Comparison of ENCODE assay signal across 8 mouse cellular contexts in the genomic region with DNA sequence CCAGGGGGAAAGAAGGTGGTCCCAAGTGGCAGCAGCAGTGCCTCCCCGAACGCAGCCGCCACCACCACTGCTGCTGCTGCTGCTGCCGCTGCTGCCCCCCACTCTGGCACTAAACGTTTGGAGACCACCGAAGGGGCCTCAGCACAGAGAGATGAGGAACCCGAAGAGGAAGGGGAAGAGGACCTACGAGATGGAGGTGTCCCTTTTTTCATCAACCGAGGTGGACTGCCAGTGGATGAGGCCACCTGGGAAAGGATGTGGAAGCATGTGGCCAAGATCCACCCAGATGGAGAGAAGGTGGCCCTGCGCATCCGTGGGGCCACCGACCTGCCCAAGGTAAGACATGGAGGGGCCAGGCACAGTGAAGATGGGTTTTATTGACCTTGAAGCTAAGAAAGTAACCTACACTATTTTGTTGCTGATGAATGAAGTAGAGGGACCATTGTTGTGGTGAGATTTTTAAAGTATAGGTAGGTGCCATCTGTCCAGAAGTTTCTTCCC. TPM values are rescaled to one million over a fixed set of nuclear protein-coding genes. Genes with fewer than 3 reads are reported as not detected.
DNase-seq lines count a peak whose midpoint lies in the region; ATAC-seq lines count a peak whose summit lies in the region.

No protein-coding gene starts in this region.

- peaks cover 12% of the 10 kb centered on the region; the same call in 1 of the 2 replicates for H3K4me1 ChIP-seq in kidney, embryonic 14.5 days (ENCODE audit: control insufficient read depth, insufficient read depth, low read length)
- peaks cover 26% of the 10 kb centered on the region for H3K4me1 ChIP-seq in embryonic facial prominence, embryonic 15.5 days
- H3K4me1 ChIP-seq in intestine, embryonic 16.5 days (ENCODE audit: control insufficient read depth, insufficient read depth, low read length) = peaks cover 4% of the 10 kb centered on the region; the same call in 1 of the 2 replicates
- peaks cover 17% of the 10 kb centered on the region for H3K4me1 ChIP-seq in neural tube, embryonic 11.5 days (ENCODE audit: control insufficient read depth, insufficient read depth, low read length)

- H3K27ac ChIP-seq in kidney, embryonic 14.5 days (ENCODE audit: low read depth, low read length) = no peak overlapping the region
- no peak overlapping the region for H3K27ac ChIP-seq in embryonic facial prominence, embryonic 15.5 days (replicated peaks)
- no peak overlapping the region for H3K27ac ChIP-seq in intestine, embryonic 16.5 days (ENCODE audit: low read length)
- H3K27ac ChIP-seq in neural tube, embryonic 11.5 days (ENCODE audit: low read depth, low read length) = peak overlapping the region; percentile 99

- 20% methylated on average over 12 of the region's 12 CpGs for WGBS in kidney, embryonic 14.5 days
- 33% methylated on average over 12 of the region's 12 CpGs for WGBS in embryonic facial prominence, embryonic 15.5 days
- 21% methylated on average over 12 of the region's 12 CpGs for WGBS in intestine, embryonic 16.5 days
- 24% methylated on average over 12 of the region's 12 CpGs for WGBS in neural tube, embryonic 11.5 days

- no peaks in the 10 kb centered on the region for H3K9me3 ChIP-seq in kidney, embryonic 14.5 days (ENCODE audit: control insufficient read depth, low read length)
- no peaks in the 10 kb centered on the region for H3K9me3 ChIP-seq in embryonic facial prominence, embryonic 15.5 days (replicated peaks)
- H3K9me3 ChIP-seq in intestine, embryonic 16.5 days (ENCODE audit: control insufficient read depth, low read length) = no peaks in the 10 kb centered on the region
- no peaks in the 10 kb centered on the region for H3K9me3 ChIP-seq in neural tube, embryonic 11.5 days (ENCODE audit: control insufficient read depth, low read length)

- no peak for ATAC-seq in kidney, embryonic 14.5 days (ENCODE audit: low FRiP score, low TSS enrichment)
- no peak for ATAC-seq in embryonic facial prominence, embryonic 15.5 days (ENCODE audit: insufficient number of reproducible peaks, low FRiP score, low TSS enrichment, low read depth)
- ATAC-seq in intestine, embryonic 16.5 days = no peak
- ATAC-seq in neural tube, embryonic 11.5 days (ENCODE audit: insufficient read depth, low FRiP score, low TSS enrichment) = no peak

- no peak for DNase-seq in kidney, postnatal 10 days
- DNase-seq in neural tube, embryonic 11.5 days (ENCODE audit: low spot score) = no peak
- no peak for DNase-seq in ovary, postnatal 10 days (ENCODE audit: low spot score)
- no peak for DNase-seq in left cerebral cortex, postnatal 25 days (ENCODE audit: low spot score in 2 of 2)
- no peak for DNase-seq in thymus, postnatal 0 days (ENCODE audit: low spot score)

- peak overlapping the region; percentile 78 for H3K4me3 ChIP-seq in kidney, embryonic 14.5 days (ENCODE audit: low read length)
- H3K4me3 ChIP-seq in embryonic facial prominence, embryonic 15.5 days (replicated peaks) = peak overlapping the region; percentile 84
- H3K4me3 ChIP-seq in intestine, embryonic 16.5 days (ENCODE audit: low read length) = peak overlapping the region; percentile 78
- H3K4me3 ChIP-seq in neural tube, embryonic 11.5 days (ENCODE audit: low read depth, low read length) = peak overlapping the region; percentile 91

- peak overlapping the region; percentile 86; the same call in 1 of the 2 replicates for H3K9ac ChIP-seq in kidney, embryonic 14.5 days (ENCODE audit: low read depth, low read length)
- no peak overlapping the region for H3K9ac ChIP-seq in embryonic facial prominence, embryonic 15.5 days
- peak overlapping the region; percentile 79 for H3K9ac ChIP-seq in intestine, embryonic 16.5 days (ENCODE audit: low read depth, low read length)
- peak overlapping the region; percentile 98 for H3K9ac ChIP-seq in neural tube, embryonic 11.5 days (ENCODE audit: low read length)

- H3K27me3 ChIP-seq in kidney, embryonic 14.5 days (ENCODE audit: control insufficient read depth, insufficient read depth, low read length) = no peaks in the 10 kb centered on the region
- no peaks in the 10 kb centered on the region for H3K27me3 ChIP-seq in embryonic facial prominence, embryonic 15.5 days
- H3K27me3 ChIP-seq in intestine, embryonic 16.5 days (replicated peaks; ENCODE audit: control insufficient read depth, insufficient read depth, low read length) = no peaks in the 10 kb centered on the region
- H3K27me3 ChIP-seq in neural tube, embryonic 11.5 days (ENCODE audit: control insufficient read depth, insufficient read depth, low read length) = no peaks in the 10 kb centered on the region

- no peaks in the 10 kb centered on the region for H3K36me3 ChIP-seq in kidney, embryonic 14.5 days (ENCODE audit: control insufficient read depth, insufficient read depth, low read length)
- H3K36me3 ChIP-seq in embryonic facial prominence, embryonic 15.5 days = no peaks in the 10 kb centered on the region
- no peaks in the 10 kb centered on the region for H3K36me3 ChIP-seq in intestine, embryonic 16.5 days (ENCODE audit: control insufficient read depth, insufficient read depth, low read length)
- H3K36me3 ChIP-seq in neural tube, embryonic 11.5 days (ENCODE audit: control insufficient read depth, insufficient read depth, low read length) = peaks cover 2% of the 10 kb centered on the region; the same call in 1 of the 2 replicates

- peak overlapping the region; percentile 100 for H3K4me2 ChIP-seq in kidney, embryonic 14.5 days (replicated peaks; ENCODE audit: low read depth, low read length)
- peak overlapping the region; percentile 98 for H3K4me2 ChIP-seq in embryonic facial prominence, embryonic 15.5 days (replicated peaks)
- H3K4me2 ChIP-seq in intestine, embryonic 16.5 days (ENCODE audit: low read depth, low read length) = peak overlapping the region; percentile 100
- peak overlapping the region; percentile 84 for H3K4me2 ChIP-seq in neural tube, embryonic 11.5 days (ENCODE audit: low read depth)

- intact Hi-C loops in left cerebral cortex, postnatal 25 days (cut with DNase I) = loop anchor here (1.0 kb wide), 1 partner anchor 45 kb away; no protein-coding TSS in a partner anchor

RNA-seq across cellular contexts. Expression of a gene that starts 1.5 kb away (rescaled TPM):
- 8.4 and 9.6 TPM in 2 replicates for polyA plus RNA-seq in kidney, embryonic 14.5 days (2014; fragmentation: Nextera tagmentation; extraction: Ambion mirVana)
- polyA plus RNA-seq in embryonic facial prominence, embryonic 15.5 days (2015; fragmentation: Nextera tagmentation; extraction: Ambion mirVana) = 12.3 and 14.1 TPM in 2 replicates
- 5.5 and 6.0 TPM in 2 replicates for polyA plus RNA-seq in intestine, embryonic 16.5 days (2015; fragmentation: Nextera tagmentation; extraction: Ambion mirVana)
- 26.6 and 27.8 TPM in 2 replicates for polyA plus RNA-seq in neural tube, embryonic 11.5 days (2014; fragmentation: Nextera tagmentation; extraction: Ambion mirVana)
- 10 to 100 TPM; 37.1 to 41.6 TPM for total RNA-seq in left cerebral cortex, postnatal 25 days (2021)
- polyA plus RNA-seq in thymus, postnatal 0 days (2015; fragmentation: Nextera tagmentation; extraction: Ambion mirVana) = 1.3 and 1.5 TPM in 2 replicates

RNA-seq across cellular contexts. Expression of a gene that starts 46.2 kb away (rescaled TPM):
- polyA plus RNA-seq in kidney, embryonic 14.5 days (2014; fragmentation: Nextera tagmentation; extraction: Ambion mirVana) = 7.9 and 10.2 TPM in 2 replicates
- polyA plus RNA-seq in embryonic facial prominence, embryonic 15.5 days (2015; fragmentation: Nextera tagmentation; extraction: Ambion mirVana) = 12.1 and 12.4 TPM in 2 replicates
- polyA plus RNA-seq in intestine, embryonic 16.5 days (2015; fragmentation: Nextera tagmentation; extraction: Ambion mirVana) = 4.8 and 5.3 TPM in 2 replicates
- polyA plus RNA-seq in neural tube, embryonic 11.5 days (2014; fragmentation: Nextera tagmentation; extraction: Ambion mirVana) = 14.8 and 15.3 TPM in 2 replicates
- total RNA-seq in left cerebral cortex, postnatal 25 days (2021) = 10 to 100 TPM in 1 of 2 experiments, 1 to 10 TPM in 1; 8.9 to 12.4 TPM
- polyA plus RNA-seq in thymus, postnatal 0 days (2015; fragmentation: Nextera tagmentation; extraction: Ambion mirVana) = 3.4 and 3.7 TPM in 2 replicates

RNA-seq across cellular contexts. Expression of a gene that starts 54.1 kb away (rescaled TPM):
- not detected in 2 replicates for polyA plus RNA-seq in kidney, embryonic 14.5 days (2014; fragmentation: Nextera tagmentation; extraction: Ambion mirVana)
- not detected in 2 replicates for polyA plus RNA-seq in embryonic facial prominence, embryonic 15.5 days (2015; fragmentation: Nextera tagmentation; extraction: Ambion mirVana)
- not detected in 2 replicates for polyA plus RNA-seq in intestine, embryonic 16.5 days (2015; fragmentation: Nextera tagmentation; extraction: Ambion mirVana)
- not detected in 2 replicates for polyA plus RNA-seq in neural tube, embryonic 11.5 days (2014; fragmentation: Nextera tagmentation; extraction: Ambion mirVana)
- total RNA-seq in left cerebral cortex, postnatal 25 days (2021) = not detected
- polyA plus RNA-seq in thymus, postnatal 0 days (2015; fragmentation: Nextera tagmentation; extraction: Ambion mirVana) = 0.09 TPM in 1 of 2 replicates, not detected in the other
